Mouse (Mus musculus): Measurements from ENCODE around the gene I830077J02Rik.
A peak's percentile ranks its signal among the peaks of the same experiment; 100 is the strongest.

Gene I830077J02Rik

DNA sequence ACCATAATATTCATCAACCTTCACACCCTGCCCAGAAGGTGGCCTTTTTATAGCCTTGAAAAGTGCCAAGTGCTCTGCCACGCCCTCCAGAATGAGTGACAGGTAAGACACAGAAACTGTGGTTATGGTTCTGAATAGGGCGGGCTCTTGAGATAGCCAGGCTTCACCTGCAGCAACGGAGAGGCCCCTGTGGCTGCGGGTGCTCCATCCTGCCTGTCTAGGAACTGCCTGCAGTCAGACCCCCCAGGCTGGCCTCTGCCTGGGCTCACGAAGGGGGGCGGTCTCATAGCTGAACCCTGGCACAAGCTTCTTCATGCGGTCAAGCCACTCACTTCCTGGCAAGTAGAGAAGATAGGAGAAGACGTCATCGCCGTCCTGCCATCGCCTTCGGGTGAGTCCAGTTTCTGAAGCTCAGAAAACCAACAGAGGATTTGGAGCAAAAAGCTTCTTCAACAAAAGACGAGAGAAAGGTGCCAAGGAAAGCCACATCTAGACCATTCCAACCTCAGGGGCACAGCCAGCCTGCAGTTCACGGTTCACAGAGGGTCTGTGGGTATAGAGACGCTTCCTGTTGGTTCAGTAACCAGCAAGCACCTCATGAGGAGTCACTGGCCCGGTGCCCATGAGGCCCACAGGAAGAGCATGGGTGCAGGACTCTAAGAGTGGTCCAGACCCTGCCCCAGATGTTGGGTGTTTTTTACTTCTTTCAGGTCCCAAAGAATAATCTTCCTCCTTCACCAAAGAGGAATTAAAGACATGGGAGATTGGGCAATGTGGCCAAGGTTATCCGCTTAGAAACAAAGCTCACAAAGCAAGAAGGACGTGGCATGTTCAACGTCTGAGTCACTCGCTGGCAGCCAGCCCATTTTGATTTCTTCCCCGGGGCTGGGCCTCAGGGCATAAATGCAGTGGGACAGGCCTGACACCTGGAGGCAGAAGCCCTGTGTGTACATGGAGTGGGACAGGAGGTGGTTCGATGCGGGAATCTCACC, 37.6 kb downstream of the I830077J02Rik start:
- peak; percentile 98 to 100 for DNase-seq (ENCODE audit: inconsistent age in 2 of 2, low spot score in 1 of 2)

DNA sequence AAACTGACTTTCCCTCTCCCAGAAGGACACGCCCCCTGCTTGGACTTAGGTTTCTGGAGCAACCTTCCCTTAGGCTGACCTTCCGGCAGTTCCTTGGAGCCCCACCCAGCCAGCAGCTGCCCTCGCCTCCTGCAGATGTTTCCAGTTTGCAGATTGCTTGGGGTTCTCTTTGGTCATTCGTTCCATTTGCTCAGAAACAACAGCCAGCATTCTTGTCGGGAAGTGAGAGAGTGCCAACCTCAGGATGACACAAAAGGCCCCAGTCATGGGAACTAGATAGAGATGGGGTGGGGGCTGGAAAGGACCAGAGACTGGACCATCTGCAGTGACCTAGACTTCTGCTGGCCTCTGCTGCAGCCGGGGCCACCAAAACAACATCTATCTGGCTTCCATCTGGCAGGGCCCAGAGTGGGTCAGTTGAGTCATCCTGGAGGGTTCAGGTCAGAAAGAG, 38.5 kb downstream of the I830077J02Rik start:
- DNase-seq (ENCODE audit: inconsistent age in 2 of 2, low spot score in 1 of 2), result peak; percentile 66 to 87

DNA sequence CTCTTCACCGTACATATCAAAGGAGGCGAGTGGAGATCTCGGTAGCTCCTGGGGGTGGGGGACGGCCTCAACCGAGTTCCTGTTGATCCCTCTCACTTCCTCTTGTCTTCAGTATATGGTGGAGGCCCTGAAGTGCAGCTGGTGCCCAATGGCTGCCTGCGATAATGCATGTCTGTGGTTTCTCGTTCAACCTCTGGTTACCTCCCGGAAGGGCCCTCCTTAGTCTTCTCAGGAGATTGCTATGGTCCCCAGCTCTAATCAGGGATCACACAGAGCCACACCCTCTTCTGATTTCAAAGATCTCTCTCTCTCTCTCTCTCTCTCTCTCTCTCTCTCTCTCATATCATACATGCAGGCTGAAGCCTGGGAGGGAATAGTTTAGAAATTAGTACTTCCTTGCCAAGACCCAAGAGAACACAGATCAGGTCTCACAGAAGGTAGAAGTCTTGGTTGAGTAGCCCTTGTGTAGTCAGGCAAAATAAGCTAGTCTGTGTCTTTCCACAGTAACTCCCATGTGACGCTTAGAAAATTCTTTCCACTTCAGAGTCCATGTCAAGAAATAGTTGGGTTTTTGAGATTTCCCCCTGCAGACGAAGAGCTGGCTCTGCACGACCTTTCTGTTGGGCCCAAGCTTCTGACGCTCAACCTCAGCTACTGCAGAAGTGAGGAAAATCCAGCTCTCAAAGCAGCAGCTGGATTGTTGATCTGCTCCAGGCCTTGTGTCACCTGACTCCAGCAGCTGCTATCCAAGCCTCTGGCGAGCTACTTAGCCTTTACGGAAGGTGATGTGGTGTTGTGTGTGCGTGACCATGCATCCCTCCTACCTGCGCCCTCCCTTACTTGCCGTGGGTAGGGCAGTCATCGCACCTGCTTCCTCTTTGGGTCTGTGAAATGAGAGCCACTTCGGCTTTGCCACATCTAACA, 39.6 kb downstream of the I830077J02Rik start:
- peak; percentile 26 to 48 for DNase-seq (ENCODE audit: inconsistent age in 2 of 2, low spot score in 1 of 2)

GRCm38 (mm10) chr3:105891760-105892571, 40.5 kb downstream of the I830077J02Rik start:
- DNase-seq (ENCODE audit: inconsistent age in 2 of 2, low spot score in 1 of 2), result peak; percentile 34 to 63

DNA sequence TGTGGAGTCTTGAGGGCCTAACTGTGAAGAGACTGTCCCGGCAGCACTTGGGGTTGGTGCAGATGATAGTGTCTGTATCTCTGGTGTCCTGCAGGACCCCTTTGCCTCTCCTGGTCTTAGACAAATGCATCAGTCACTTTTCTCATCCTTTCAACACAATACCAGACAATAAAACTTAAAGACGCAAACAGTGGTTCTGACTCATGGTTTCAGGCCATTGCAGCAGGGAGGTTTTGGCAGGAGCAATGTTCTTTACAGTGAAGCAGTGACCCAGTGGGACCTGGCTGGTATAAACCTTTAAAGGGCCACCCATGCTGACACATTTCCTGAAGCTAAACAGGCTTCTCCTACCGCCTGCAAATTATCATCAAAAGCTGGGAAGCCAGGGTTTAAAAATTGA, 41.3 kb downstream of the I830077J02Rik start:
- no peak for DNase-seq (ENCODE audit: inconsistent age in 2 of 2, low spot score in 1 of 2)

DNA sequence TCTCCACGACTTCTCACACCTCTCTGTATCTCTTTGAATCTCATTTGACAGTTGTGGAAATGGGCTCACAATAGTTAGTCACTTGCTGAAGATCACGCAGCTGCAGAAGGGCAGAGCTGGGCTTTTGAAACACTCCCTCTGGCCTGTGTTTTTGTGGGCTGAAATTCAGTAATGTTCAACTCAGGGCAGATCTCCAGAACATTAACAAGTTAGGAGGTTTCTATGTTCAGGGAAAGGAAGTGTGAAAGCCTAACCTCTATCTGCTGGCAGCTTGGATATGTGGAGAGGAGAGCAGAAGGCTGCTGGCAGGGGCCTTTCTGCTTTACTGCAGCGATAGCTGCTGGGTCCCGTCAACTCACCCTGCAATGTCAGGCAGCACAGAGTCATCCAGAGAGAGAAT, 42.2 kb downstream of the I830077J02Rik start:
- DNase-seq (ENCODE audit: inconsistent age in 2 of 2, low spot score in 1 of 2), result peak in 1 of 2 experiments; percentile 19

GRCm38 (mm10) chr3:105888961-105889360, 43.5 kb downstream of the I830077J02Rik start:
- no peak for DNase-seq (ENCODE audit: inconsistent age in 2 of 2, low spot score in 1 of 2)

- DNase-seq (ENCODE audit: inconsistent age in 2 of 2, low spot score in 1 of 2), result no peak
These were observed 49.4 kb downstream of the I830077J02Rik start for GRCm38 (mm10) chr3:105883111-105883510.

GRCm38 (mm10) chr3:105882105-105882504, 50.4 kb downstream of the I830077J02Rik start:
- DNase-seq (ENCODE audit: inconsistent age in 2 of 2, low spot score in 1 of 2), result no peak

DNA sequence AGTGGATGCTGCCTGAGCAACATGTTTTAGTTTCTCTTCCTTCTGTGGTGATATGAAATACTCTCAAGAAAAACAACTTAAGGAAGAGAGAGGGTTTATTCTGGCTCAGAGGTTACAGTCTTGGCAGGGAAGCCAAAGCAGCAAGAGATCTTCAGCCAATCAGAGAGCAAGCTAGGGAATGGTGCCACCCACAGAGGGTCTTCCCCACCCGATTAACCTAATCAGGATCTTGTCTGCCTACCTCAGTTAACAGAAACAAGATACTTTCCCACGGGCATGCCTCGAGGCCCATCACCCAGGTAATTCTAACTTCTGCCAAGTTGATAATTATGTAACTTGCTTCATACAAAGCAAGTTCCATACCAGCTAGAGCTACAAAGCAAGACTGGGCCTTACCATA, 52.0 kb downstream of the I830077J02Rik start:
- no peak for DNase-seq (ENCODE audit: inconsistent age in 2 of 2, low spot score in 1 of 2)

GRCm38 (mm10) chr3:105878751-105879150, 53.7 kb downstream of the I830077J02Rik start:
- no peak for DNase-seq (ENCODE audit: inconsistent age in 2 of 2, low spot score in 1 of 2)

- DNase-seq (ENCODE audit: inconsistent age in 2 of 2, low spot score in 1 of 2), result no peak
These were observed 54.5 kb downstream of the I830077J02Rik start for GRCm38 (mm10) chr3:105877919-105878318.

- DNase-seq (ENCODE audit: inconsistent age in 2 of 2, low spot score in 1 of 2), result no peak
These were observed 55.1 kb downstream of the I830077J02Rik start for GRCm38 (mm10) chr3:105877252-105877803.

- peak; percentile 75 to 89 for DNase-seq (ENCODE audit: inconsistent age in 2 of 2, low spot score in 1 of 2)
These were observed 56.4 kb downstream of the I830077J02Rik start for GRCm38 (mm10) chr3:105876022-105876421.

All from adrenal gland, adult (tissue).